Mouse (Mus musculus): ENCODE data around the gene Cluap1.

Gene Cluap1

GRCm38 (mm10) chr16:3908537-3909111 is at the start of gene Cluap1, which contains the start of gene 1700037C18Rik:
Gene Cluap1 (plus strand): TSS chr16:3908801.
Gene 1700037C18Rik (minus strand): TSS chr16:3908689.
- peak; percentile 95 to 96 for DNase-seq

- DNase-seq: no peak
These were observed 49.3 kb upstream of the Cluap1 start for GRCm38 (mm10) chr16:3859254-3859653.

DNA sequence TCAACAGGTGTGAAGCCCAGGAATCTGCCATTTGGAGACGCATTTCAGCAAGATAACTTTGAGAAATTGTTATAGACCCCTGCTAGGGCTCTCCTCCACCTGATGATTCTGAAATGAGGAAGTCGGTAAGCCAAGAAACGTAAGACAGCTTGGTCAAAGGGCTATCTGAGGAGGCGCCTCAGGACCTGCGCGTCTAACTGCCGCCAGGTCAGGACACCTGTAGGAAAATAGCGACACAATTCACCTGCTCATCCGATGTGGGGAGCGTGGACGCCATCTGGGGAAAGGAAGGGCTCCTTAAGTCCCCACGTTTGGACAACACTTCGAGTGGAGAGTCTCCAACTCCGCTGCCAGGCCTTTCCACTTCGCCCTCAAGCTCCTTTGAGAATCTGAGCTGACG is 36.8 kb upstream of the Cluap1 start:
- no peak for DNase-seq

DNA sequence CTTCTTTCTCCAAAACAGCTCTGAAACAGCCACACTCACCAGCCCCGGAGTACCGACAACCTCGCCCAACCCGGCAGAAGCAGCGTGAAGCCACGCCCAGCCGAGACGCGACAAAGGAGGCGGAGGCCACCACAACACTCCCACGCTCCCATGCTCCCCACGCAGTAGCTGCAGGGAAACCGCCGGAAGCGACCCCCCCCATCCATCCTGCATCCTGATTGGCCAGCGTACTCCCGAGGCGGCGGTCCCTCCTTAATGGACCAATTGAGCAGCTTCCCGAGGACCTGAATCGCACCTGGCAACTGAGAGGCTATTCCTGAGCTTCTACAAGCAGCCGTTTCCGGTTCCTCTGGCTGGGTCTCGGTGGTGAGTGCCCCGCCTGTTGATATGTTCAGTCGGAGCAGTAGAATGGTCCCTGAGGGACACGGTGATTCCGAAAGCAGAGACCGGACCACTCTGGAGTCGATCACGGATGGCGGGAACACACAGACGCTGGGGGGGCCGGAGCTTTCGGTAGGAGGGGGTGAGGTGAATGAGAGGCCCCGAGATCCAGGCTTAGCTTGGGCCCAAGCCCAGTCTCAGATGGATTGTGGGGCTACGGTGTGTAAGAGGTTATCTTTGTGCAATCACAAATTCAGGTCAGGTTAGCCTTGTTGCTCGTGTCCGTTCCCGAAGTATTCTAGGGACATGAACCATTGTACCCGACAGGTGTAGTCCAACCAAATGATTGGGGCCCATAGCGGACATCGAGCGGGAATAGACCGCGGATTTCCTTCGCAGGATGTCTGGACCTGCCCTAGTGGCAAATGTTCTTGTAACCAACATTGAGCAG is 36.2 kb upstream of the Cluap1 start, which contains the start of gene Naa60:
Gene Naa60 (plus strand): TSS at position 160 of the 832 bp plus-strand sequence.
- peak; percentile 93 to 95 for DNase-seq

- DNase-seq: no peak
These were observed 32.3 kb upstream of the Cluap1 start for GRCm38 (mm10) chr16:3876346-3876745.

DNA sequence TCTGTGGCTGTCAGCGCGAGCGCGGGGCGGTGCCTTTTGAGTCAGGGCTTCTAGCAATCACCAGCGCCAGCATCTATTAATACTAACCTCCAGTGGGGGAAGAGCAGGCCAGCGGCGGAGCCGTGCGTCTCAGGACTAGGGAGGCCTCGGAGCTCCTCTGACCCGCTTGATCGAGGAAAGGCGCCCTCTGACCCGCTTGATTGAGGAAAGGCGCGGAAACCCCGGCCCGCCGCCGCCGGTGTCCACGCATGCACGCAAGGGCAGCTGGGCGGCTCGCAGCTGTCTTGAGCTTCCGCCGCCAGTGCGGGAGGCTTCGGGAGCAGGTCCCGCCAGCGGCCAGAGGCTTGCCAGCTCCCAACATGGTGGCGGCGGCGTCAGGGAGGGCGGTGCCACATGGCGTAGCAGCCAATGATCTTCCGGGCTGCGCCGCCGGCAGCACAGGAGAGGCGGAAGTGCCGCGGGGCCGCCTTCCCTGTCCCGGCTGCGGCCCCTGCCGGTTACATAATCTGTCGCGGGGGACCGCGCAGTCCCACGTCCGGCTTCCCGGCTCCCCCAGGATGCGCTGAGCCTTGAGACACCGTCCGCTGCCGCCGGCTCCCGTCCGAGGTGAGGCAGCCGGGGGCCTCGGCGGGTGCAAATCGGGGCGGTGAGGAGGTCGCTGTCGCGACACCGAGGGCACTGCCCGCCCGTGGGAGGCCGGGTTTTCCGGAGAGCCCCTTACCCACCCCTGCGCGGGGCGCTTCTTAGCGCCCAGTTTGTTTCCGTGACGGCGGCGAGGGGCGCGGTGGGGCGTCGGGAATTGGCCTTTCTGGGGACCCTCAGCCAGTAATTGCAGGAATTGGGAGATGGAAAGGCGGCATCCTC is 24.2 kb upstream of the Cluap1 start, which contains the start of the genes Zfp597 and Gm20695:
Gene Zfp597 (minus strand): TSS at position 361 of the 864 bp plus-strand sequence.
Gene Gm20695 (plus strand): TSS at position 448 of the 864 bp plus-strand sequence.
- peak; percentile 96 to 98 for DNase-seq

GRCm38 (mm10) chr16:3885065-3885670 is 23.4 kb upstream of the Cluap1 start:
- no peak for DNase-seq

DNA sequence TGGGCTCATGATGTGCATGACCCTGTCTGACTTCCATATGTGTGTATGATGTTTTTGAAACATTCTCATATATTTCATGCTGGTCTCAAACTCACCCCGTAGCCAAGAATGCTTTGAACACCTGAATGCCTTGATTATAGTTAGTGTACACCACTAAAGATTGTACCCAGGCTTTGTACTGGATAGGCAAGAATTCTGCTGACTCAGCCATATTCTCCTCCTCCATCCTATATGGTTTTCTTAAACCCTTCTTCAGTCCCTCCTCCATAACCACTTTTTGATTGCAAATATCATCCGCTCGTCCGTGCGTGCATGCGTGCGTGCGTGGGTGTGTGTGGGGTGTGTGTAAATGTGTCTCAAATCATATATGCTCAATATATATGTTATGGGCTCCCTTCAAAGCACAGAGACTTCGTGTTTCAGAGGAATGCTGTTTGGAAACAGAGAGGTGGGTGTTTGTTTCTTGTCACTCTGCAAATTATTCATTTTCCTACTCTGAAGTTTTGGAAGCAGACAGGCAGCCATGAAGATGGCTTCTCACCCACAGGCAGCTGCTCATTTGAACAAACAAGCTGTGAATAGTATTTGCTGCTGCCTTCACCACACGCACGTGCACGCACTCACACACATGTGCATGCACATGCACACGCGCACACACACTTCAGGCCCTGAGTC is 16.8 kb upstream of the Cluap1 start:
- DNase-seq: no peak

DNA sequence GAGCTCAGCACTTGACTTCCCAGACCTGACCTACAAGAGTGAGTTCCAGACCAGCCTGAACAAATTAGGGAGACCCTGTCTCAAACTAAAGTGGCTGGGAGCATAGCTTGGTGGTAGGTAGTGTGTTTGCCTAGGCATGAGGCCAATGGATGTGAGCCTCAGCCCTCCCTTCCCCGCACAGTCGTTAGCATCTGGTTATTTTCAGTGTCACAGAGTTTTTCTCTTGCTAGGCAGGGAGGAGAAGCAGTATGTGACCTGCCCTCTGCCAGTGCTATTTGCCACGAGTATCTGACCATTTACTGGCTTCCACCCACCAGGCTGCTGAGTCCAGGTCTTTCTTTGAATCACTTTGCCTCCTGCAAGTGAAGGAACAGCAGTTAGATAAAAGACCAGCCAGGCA is 14.9 kb upstream of the Cluap1 start:
- DNase-seq: no peak

DNA sequence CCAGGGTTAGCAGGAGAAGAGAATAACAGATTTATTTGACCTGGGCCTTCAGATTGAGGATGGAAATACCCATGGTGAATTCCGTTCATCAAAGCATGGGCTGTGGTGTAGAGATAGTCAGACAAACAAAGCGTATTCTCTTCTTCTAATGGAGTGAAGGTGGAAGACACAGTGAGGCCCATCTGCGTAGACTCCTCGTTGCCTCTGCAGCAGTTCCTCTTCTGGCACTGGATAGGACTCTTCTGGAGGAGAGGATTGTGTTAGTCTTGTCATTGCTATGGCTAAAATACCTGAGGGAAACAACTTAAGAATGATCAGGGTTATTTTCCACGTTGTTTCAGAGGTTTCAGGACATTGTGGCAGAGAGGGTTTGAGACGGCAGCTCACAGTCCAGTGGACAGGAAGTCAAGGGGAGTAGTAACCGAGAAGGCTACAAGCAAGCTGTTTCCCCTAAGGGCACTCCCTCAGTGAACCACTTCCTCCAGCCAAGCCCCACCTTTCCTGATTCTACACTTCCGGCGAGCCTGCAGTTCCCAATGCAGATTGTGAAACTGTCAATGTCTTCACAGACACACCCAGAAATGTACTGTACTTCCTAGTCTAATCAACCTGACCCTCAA is 13.3 kb upstream of the Cluap1 start:
- DNase-seq: no peak

DNA sequence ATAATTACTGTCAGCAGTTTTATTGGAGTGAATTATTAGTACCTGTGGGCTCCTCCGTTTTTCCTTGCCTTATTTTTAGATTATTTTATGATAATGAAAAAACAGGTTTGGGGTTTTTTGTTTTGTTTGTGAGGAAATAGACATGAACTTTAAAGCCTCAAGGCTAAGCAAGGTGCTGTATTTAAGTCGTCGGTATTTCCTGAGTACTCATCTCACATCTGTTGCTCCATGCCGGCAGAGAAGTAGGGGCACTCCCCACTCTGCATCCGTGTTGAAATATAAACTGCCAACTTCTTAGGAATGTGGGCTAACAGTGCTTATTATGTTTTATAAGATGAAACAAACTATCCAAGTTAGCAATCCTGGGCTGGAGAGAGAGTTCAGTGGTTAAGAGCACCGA is 12.6 kb upstream of the Cluap1 start:
- DNase-seq: no peak

- DNase-seq: no peak
These were observed 12.0 kb upstream of the Cluap1 start for GRCm38 (mm10) chr16:3896553-3896952.

DNA sequence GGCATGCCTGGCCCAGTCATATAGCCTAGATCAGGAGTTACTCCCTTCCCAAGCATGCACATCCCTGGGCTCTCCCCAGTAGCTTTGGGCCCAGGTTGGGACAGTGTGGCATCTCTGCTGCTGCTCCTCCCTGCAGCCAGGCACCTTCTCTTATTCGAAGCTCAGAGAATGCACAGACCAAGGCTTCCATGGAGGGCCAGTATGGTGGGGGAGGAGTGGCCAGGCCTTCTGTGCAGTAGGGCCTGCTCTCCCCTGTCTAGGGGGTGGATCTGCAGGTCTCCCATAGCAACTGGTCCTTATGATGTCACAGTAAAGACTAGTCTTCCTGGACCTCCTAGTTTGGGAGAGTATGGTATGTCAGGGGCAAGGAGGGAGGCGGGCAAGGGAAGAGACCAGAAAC is 1.1 kb upstream of the Cluap1 start:
- peak in 1 of 2 experiments; percentile 10 for DNase-seq

GRCm38 (mm10) chr16:3909118-3909517 is 517 bp downstream of the Cluap1 start:
- no peak for DNase-seq

DNA sequence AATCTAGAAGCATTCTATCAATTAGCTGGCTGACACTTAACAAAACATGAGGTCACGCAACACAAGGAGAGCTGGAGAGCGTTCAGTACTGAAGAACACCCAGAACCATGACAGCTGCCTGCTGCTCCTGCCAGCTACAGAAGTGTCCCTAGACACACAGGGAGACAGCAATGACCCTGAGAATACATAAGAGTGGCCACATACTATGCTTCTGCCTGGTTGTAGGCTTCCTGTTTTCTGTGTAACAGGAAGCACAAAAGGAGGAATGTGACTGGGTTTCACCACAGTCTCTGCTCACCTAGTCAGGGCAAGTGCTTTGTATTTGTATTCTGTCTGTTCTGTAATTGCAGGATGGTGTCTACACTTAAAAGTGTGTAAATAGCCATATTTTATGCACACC is 12.2 kb downstream of the Cluap1 start:
- no peak for DNase-seq

DNA sequence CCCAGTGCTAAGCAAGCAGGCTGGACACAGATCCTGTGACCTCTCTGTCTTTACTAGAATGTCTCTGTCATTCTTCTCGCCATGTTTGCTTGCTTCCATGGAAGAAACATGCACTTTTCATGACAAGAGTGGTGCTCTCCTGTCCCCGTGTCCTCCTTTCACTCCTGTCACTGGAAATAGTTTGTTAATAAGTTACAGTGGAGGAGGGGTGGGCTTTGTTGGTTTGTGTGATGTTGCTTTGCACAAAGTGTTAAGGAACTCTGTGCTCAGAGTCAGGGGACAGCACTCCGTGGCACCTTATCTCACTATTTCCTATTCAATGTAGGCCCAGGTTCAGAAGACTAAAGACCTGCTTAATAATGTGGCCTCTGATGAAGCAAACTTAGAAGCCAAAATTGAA is 14.9 kb downstream of the Cluap1 start:
- DNase-seq: no peak

DNA sequence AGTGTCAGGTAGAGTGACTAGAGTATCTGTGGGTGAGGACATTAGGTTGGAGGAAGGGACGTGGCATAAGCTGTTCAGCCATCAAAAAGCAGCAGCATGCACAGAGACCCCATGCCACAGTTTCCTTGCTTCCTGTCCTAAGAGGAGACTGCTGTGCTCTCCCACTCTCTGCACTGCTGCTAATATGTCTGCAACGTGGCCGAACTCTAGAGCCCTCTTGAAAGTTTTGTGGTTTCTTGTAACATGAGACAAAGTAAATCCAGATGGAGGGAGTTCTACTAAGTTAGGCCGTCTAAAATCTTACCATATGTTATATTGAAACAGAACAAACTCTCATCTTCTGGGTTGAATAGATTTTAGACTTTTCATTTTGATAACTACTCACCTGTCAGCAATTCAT is 15.4 kb downstream of the Cluap1 start:
- no peak for DNase-seq

DNA sequence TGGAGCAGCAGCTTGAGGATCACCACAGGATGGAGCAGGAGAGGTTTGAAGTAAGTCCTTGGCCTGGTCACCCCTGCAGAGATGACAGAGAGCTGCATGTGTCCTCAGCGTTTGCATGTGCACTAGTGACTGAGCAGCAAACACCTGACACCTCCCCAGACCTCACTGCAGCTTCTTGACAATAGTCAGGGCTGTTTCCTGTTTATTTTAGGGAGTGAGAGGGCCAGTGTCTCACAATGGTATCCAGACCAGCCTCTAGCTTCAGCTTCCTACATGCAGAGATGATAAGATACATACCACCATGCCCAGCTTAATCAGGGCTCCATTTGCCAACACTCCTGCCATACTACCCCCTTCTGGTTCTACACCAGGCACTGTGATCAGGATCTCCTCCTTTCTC is 20.0 kb downstream of the Cluap1 start:
- DNase-seq: no peak

- no peak for DNase-seq
These were observed 20.6 kb downstream of the Cluap1 start for GRCm38 (mm10) chr16:3929151-3929550.

- DNase-seq: no peak
These were observed 24.9 kb downstream of the Cluap1 start for GRCm38 (mm10) chr16:3933536-3933935.

DNA sequence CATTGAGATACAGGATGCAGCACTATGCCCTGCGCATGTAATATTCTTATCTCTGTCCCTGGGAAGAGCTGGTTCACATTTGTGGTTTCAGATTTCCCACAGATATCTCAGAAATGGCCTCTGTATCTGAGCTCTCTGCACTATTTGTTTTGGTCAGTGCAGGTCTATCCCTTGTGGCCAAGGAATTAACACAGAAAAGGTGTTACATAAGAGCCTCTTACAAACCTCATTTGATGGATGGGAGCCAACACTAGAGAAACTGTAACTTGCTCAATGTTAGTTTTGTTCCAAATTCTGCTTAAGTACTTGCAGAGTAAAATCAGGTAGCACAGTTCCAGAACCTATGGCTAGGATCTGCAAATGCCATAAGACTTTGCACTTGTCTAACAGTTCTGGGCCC is 25.5 kb downstream of the Cluap1 start:
- no peak for DNase-seq

DNA sequence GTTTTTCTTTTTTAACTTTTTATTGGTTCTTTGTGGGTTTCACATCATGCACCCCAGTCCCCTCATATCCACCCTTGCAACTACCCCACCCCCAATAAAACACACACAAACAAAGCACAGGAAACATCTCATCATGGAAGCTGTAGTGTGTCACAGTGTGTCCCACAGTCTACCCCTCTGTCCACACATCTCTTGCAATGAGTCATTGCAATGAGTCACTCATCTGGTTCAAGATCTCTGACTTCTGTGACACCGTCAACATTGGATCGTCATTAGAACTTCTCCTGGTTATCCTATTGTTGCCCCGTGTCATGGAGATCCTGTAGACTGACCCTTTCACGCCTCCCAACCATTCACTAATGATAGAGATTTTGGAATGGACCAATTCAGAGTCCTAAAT is 26.1 kb downstream of the Cluap1 start:
- no peak for DNase-seq

All from cerebellum, postnatal 10 days (tissue).